Mouse (Mus musculus) kidney, adult 9 months (tissue): ENCODE measurements around the gene Tars.

Source experiments
- DNase-seq: peaks from one replicate; pipeline ENCODE4 v3.0.0; 2022

Tars gene

GRCm38 (mm10) chr15:11399356-11400067 is at the start of gene Tars:
Tars (minus strand) TSS chr15:11399665.
- DNase-seq: peak; percentile 99

GRCm38 (mm10) chr15:11437361-11437760 is 37.9 kb upstream of the Tars start:
- no peak for DNase-seq

GRCm38 (mm10) chr15:11436709-11437280 is 37.3 kb upstream of the Tars start:
- DNase-seq: no peak

- DNase-seq: no peak
These were observed 27.4 kb upstream of the Tars start for GRCm38 (mm10) chr15:11426899-11427298.

- DNase-seq: no peak
These were observed 14.0 kb upstream of the Tars start for GRCm38 (mm10) chr15:11413484-11413883.

GRCm38 (mm10) chr15:11412542-11412941 is 13.1 kb upstream of the Tars start:
- DNase-seq: no peak

- no peak for DNase-seq
These were observed 12.4 kb upstream of the Tars start for GRCm38 (mm10) chr15:11411846-11412245.

GRCm38 (mm10) chr15:11408155-11408826 is 8.8 kb upstream of the Tars start:
- peak; percentile 36 for DNase-seq

- peak; percentile 79 for DNase-seq
These were observed 7.9 kb upstream of the Tars start for GRCm38 (mm10) chr15:11407381-11407780.

GRCm38 (mm10) chr15:11406769-11407168 is 7.3 kb upstream of the Tars start:
- peak; percentile 31 for DNase-seq

GRCm38 (mm10) chr15:11398676-11399350 is 652 bp downstream of the Tars start:
- peak; percentile 15 for DNase-seq

GRCm38 (mm10) chr15:11396421-11396820 is 3.0 kb downstream of the Tars start:
- peak; percentile 12 for DNase-seq

GRCm38 (mm10) chr15:11392903-11393302 is 6.6 kb downstream of the Tars start:
- DNase-seq: no peak

GRCm38 (mm10) chr15:11383796-11384195 is 15.7 kb downstream of the Tars start:
- DNase-seq: no peak

GRCm38 (mm10) chr15:11382585-11382984 is 16.9 kb downstream of the Tars start:
- no peak for DNase-seq

- no peak for DNase-seq
These were observed 18.8 kb downstream of the Tars start for GRCm38 (mm10) chr15:11380616-11381015.

- DNase-seq: peak; percentile 47
These were observed 19.4 kb downstream of the Tars start for GRCm38 (mm10) chr15:11380087-11380530.

- peak; percentile 57 for DNase-seq
These were observed 19.9 kb downstream of the Tars start for GRCm38 (mm10) chr15:11379431-11380086.

GRCm38 (mm10) chr15:11370477-11371085 is 28.9 kb downstream of the Tars start:
- DNase-seq: no peak

- no peak for DNase-seq
These were observed 29.9 kb downstream of the Tars start for GRCm38 (mm10) chr15:11369572-11369971.

- DNase-seq: no peak
These were observed 34.7 kb downstream of the Tars start for GRCm38 (mm10) chr15:11364795-11365194.

GRCm38 (mm10) chr15:11364112-11364511 is 35.4 kb downstream of the Tars start:
- DNase-seq: peak; percentile 10
